Mouse (Mus musculus) embryonic facial prominence, embryonic 15.5 days (tissue): Measurements from ENCODE around the gene Med13. TPM values are rescaled to one million over a fixed set of nuclear protein-coding genes. Genes with fewer than 3 reads are reported as not detected.

Experiments
- ATAC-seq: fragments of 200-750 bp; cut with Nextera tagmentation; 2 replicates; pipeline ENCODE4 v1.8.0; 2017; ENCODE audit warnings: low read depth, moderate TSS enrichment; ENCODE audit not compliant: insufficient number of reproducible peaks, low FRiP score, low TSS enrichment
- H3K27ac ChIP-seq: fragments of 300-500 bp; sonication (generic); replicated peaks from 2 replicates; pipeline ENCODE4 v1.5.1; 2015; ENCODE audit warnings: mild to moderate bottlenecking, inconsistent platforms
- H3K27me3 ChIP-seq: fragments of 300-500 bp; sonication (generic); 2 replicates; pipeline ENCODE4 v1.6.1; 2015; ENCODE audit warnings: inconsistent platforms
- H3K36me3 ChIP-seq: fragments of 300-500 bp; sonication (generic); 2 replicates; pipeline ENCODE4 v1.6.1; 2015; ENCODE audit warnings: mild to moderate bottlenecking, inconsistent platforms
- H3K4me1 ChIP-seq: fragments of 300-500 bp; sonication (generic); 2 replicates; pipeline ENCODE4 v1.6.1; 2015; ENCODE audit warnings: inconsistent platforms
- H3K4me2 ChIP-seq: fragments of 300-500 bp; sonication (generic); replicated peaks from 2 replicates; pipeline ENCODE4 v1.6.1; 2015; ENCODE audit warnings: mild to moderate bottlenecking, inconsistent platforms
- H3K4me3 ChIP-seq: fragments of 300-500 bp; sonication (generic); replicated peaks from 2 replicates; pipeline ENCODE4 v1.5.1; 2015; ENCODE audit warnings: mild to moderate bottlenecking, inconsistent platforms
- H3K9ac ChIP-seq: fragments of 300-500 bp; sonication (generic); 2 replicates; pipeline ENCODE4 v1.6.1; 2015; ENCODE audit warnings: inconsistent platforms
- H3K9me3 ChIP-seq: fragments of 300-500 bp; sonication (generic); replicated peaks from 2 replicates; pipeline ENCODE4 v1.6.1; 2016; ENCODE audit warnings: inconsistent platforms
- WGBS: fragments of 180-500 bp; shearing (Covaris S2); methylation state at CpG from one replicate; pipeline ENCODE4 v1.1.7; 2015; 5-methylcytosine and 5-hydroxymethylcytosine counted together
- polyA plus RNA-seq: library from polyadenylated mRNA; unstranded; fragments of >200 nt; fragmentation: Nextera tagmentation; extraction: Ambion mirVana; gene quantifications from 2 replicates; pipeline ENCODE4 v1.2.1, GENCODE M21; 2015

Med13 gene
- polyA plus RNA-seq, 1 experiment from 2014 or later: 9.4 TPM

- H3K4me1 ChIP-seq: no peaks in the 10 kb centered on the region
- ATAC-seq: no peak
- no peaks in the 10 kb centered on the region for H3K36me3 ChIP-seq
- no peak overlapping the region for H3K4me3 ChIP-seq
- no peaks in the 10 kb centered on the region for H3K9me3 ChIP-seq
- no peak overlapping the region for H3K27ac ChIP-seq
- no peak overlapping the region for H3K9ac ChIP-seq
- 76% methylated on average over 4 of the region's 4 CpGs for WGBS
- no peaks in the 10 kb centered on the region for H3K27me3 ChIP-seq
- H3K4me2 ChIP-seq: no peak overlapping the region
These were observed 32.1 kb upstream of the Med13 start for GRCm38 (mm10) chr11:86389506-86389905.

GRCm38 (mm10) chr11:86388821-86389480 lies 31.5 kb upstream of the Med13 start:
- no peaks in the 10 kb centered on the region for H3K27me3 ChIP-seq
- no peak overlapping the region for H3K27ac ChIP-seq
- H3K4me1 ChIP-seq: no peaks in the 10 kb centered on the region
- H3K4me2 ChIP-seq: no peak overlapping the region
- H3K9ac ChIP-seq: no peak overlapping the region
- WGBS: 66% methylated on average over 13 of the region's 13 CpGs
- H3K9me3 ChIP-seq: no peaks in the 10 kb centered on the region
- no peak overlapping the region for H3K4me3 ChIP-seq
- no peaks in the 10 kb centered on the region for H3K36me3 ChIP-seq
- ATAC-seq: no peak

- Histone ChIP-seq H3K9me3 (no peaks in the 10 kb centered on the region), H3K27me3 (no peaks in the 10 kb centered on the region), H3K4me2 (no peak overlapping the region), H3K27ac (no peak overlapping the region), H3K36me3 (no peaks in the 10 kb centered on the region), H3K4me1 (no peaks in the 10 kb centered on the region), H3K4me3 (no peak overlapping the region), H3K9ac (no peak overlapping the region)
- 42% methylated on average over 9 of the region's 9 CpGs for WGBS
- no peak for ATAC-seq
These were observed 29.9 kb upstream of the Med13 start for GRCm38 (mm10) chr11:86387121-86387893.

- 58% methylated on average over 10 of the region's 10 CpGs for WGBS
These were observed 29.2 kb upstream of the Med13 start for GRCm38 (mm10) chr11:86386576-86386975.

GRCm38 (mm10) chr11:86385710-86386282 lies 28.4 kb upstream of the Med13 start:
- Histone ChIP-seq H3K27ac (no peak overlapping the region), H3K36me3 (no peaks in the 10 kb centered on the region), H3K4me3 (no peak overlapping the region), H3K4me2 (no peak overlapping the region), H3K4me1 (no peaks in the 10 kb centered on the region), H3K9me3 (no peaks in the 10 kb centered on the region), H3K9ac (no peak overlapping the region), H3K27me3 (no peaks in the 10 kb centered on the region)
- WGBS: 70% methylated on average over 11 of the region's 11 CpGs
- no peak for ATAC-seq

More at GRCm38 (mm10) chr11:86386576-86386975, 29.2 kb upstream of the Med13 start:
- ATAC-seq: no peak
- Histone ChIP-seq H3K9me3 (no peaks in the 10 kb centered on the region), H3K4me3 (no peak overlapping the region), H3K27ac (no peak overlapping the region), H3K4me2 (no peak overlapping the region), H3K27me3 (no peaks in the 10 kb centered on the region), H3K9ac (no peak overlapping the region), H3K4me1 (no peaks in the 10 kb centered on the region), H3K36me3 (no peaks in the 10 kb centered on the region)

- no peak overlapping the region for H3K4me2 ChIP-seq
- no peaks in the 10 kb centered on the region for H3K36me3 ChIP-seq
- H3K9ac ChIP-seq: no peak overlapping the region
These were observed 26.7 kb upstream of the Med13 start for GRCm38 (mm10) chr11:86384141-86384540.

GRCm38 (mm10) chr11:86382520-86383157 lies 25.2 kb upstream of the Med13 start:
- Histone ChIP-seq H3K27ac (no peak overlapping the region), H3K4me1 (no peaks in the 10 kb centered on the region), H3K4me3 (no peak overlapping the region), H3K27me3 (no peaks in the 10 kb centered on the region), H3K4me2 (no peak overlapping the region), H3K36me3 (no peaks in the 10 kb centered on the region), H3K9ac (no peak overlapping the region), H3K9me3 (no peaks in the 10 kb centered on the region)
- no peak for ATAC-seq
- 87% methylated on average over 10 of the region's 10 CpGs for WGBS

More at GRCm38 (mm10) chr11:86384141-86384540, 26.7 kb upstream of the Med13 start:
- Histone ChIP-seq H3K4me1 (no peaks in the 10 kb centered on the region), H3K4me3 (no peak overlapping the region), H3K9me3 (no peaks in the 10 kb centered on the region), H3K27ac (no peak overlapping the region), H3K27me3 (no peaks in the 10 kb centered on the region)
- 74% methylated on average over 3 of the region's 3 CpGs for WGBS
- ATAC-seq: no peak

GRCm38 (mm10) chr11:86381478-86382091 lies 24.2 kb upstream of the Med13 start:
- ATAC-seq: no peak
- Histone ChIP-seq H3K4me1 (no peaks in the 10 kb centered on the region), H3K4me2 (no peak overlapping the region), H3K9ac (no peak overlapping the region), H3K27ac (no peak overlapping the region), H3K4me3 (no peak overlapping the region), H3K36me3 (no peaks in the 10 kb centered on the region), H3K9me3 (no peaks in the 10 kb centered on the region), H3K27me3 (no peaks in the 10 kb centered on the region)
- 71% methylated on average over 5 of the region's 5 CpGs for WGBS

- H3K9me3 ChIP-seq: no peaks in the 10 kb centered on the region
- no peak overlapping the region for H3K4me3 ChIP-seq
- H3K4me2 ChIP-seq: no peak overlapping the region
- H3K9ac ChIP-seq: no peak overlapping the region
- 75% methylated on average over 12 of the region's 12 CpGs for WGBS
- ATAC-seq: no peak
- H3K27ac ChIP-seq: no peak overlapping the region
- H3K27me3 ChIP-seq: no peaks in the 10 kb centered on the region
- H3K4me1 ChIP-seq: no peaks in the 10 kb centered on the region
- H3K36me3 ChIP-seq: no peaks in the 10 kb centered on the region
These were observed 23.3 kb upstream of the Med13 start for GRCm38 (mm10) chr11:86380521-86381238.

- Histone ChIP-seq H3K4me2 (no peak overlapping the region), H3K27ac (no peak overlapping the region), H3K4me3 (no peak overlapping the region), H3K36me3 (no peaks in the 10 kb centered on the region), H3K4me1 (no peaks in the 10 kb centered on the region), H3K9me3 (no peaks in the 10 kb centered on the region), H3K27me3 (no peaks in the 10 kb centered on the region), H3K9ac (no peak overlapping the region)
- 36% methylated on average over 4 of the region's 4 CpGs for WGBS
- no peak for ATAC-seq
These were observed 21.6 kb upstream of the Med13 start for GRCm38 (mm10) chr11:86378981-86379380.
